Mouse (Mus musculus): ENCODE results near the gene Nkain4.

The Nkain4 gene

DNA sequence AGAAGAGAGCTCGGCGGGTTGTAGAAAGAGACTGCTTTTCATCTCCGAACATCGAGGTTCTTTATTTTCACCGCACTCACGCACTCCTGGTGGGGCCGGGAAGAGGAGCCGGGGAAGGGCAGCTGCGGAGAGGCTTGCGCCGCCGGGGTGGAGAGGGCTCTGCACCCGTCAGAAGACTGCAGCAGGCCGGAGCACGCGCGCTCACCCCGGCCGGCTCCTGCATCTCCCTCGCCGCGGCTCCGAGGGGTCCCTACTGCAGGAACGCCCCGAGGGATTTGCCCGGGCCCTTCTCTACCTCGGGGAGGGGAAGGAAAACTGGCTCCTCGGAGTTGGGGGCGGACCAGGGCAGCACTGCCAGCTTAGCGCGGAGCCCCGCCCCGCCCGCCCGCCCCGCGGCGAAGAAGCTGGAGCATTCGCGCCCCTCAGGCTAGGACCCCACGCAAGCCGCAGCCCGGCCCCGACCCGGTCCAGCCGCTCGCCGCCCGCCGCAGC lies 60.9 kb downstream of the Nkain4 start:
- DNase-seq = no peak

DNA sequence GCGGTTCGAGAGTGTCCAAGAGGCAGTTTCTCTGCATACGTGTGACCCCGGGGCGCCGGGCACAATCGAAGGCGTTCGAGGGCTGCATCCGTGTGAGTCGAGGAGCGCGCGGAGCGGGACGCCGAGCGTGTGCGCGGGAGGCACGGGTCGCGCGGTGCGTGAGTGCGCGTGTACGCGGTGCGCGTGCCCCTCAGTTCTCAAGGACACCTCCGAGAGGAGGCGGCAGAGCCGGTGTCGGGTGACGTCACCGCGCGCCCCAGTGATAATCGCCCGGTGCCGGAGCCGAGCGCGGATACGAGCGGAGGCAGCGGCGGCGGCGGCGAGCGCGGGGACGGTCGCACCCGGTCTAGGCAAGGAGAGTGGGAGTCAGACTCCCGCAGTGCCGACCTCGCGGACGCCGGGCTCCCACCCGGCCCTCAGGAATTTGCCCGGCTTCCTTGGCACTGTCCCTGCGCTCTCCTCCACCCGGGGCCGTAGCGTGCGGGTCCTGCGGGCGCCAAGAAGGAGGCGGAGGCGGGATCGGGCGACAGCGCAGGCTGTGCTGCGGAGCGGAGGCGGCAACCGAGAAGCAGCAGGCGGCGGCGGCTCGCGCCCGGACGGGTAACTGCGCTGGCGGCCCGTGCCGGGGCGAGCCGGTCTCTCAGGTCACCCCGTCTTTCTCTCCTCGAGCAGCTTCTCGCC lies 61.5 kb downstream of the Nkain4 start:
- no peak for DNase-seq

DNA sequence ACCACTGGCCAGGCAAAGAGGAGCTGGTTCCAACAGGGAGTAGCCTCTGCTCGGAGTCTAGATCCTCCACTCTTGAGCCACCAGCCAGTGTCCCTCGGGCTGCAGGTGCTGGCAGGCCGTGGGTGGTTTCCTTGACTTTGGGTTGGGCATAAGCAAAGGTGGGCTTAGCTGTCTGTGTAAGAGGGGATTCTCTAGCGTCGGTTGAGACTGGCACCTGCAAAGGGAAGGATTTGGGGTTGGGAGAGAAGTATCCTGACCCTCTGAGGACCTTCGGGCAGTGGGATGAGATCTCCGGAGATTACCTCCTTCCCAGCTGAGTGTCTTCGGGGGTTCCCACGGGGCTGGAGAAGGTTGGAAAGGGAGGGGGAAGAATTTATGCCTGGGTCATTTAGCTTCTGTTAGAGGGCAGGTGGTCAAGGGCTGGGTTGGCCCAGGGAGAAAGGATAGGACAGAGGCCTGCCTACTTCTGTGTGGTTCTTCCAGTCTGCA lies 62.6 kb downstream of the Nkain4 start:
- DNase-seq = no peak

DNA sequence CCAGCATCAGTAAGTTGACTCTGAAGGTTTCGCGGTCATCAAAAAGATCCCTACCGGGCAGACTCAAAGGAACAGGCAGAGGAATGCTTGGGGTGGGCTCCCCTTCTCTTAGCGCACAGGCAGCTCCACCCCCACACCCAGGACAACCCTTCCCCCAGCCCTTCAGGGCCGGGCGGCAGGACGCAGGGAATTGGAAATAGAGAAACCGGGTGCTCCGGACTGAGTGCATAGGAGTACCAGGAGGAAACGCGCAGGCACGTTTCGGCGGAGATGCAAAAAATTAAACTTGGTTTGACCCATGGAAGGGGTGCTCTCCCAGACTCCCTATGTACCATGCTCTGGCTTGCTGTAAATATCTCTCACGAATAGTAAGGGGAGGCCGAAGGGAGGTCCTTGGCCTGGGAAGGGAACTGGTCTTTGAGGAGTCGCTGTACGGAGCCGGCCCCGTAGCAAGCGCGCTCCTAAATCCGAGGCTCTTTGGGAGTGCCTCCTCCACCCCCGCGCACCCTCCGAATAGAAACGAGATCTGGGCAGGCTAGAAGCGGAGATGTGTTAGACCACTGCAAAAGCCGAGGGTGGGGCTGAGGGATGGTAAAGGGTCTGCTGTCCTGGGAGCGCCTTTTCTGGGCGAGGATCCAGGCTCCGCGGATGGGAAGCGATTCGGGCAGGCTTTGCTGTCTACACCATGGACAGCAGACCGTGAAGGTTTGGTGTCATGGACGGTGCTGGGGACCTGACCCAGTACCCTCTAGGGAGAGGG lies 63.2 kb downstream of the Nkain4 start:
- DNase-seq = no peak

DNA sequence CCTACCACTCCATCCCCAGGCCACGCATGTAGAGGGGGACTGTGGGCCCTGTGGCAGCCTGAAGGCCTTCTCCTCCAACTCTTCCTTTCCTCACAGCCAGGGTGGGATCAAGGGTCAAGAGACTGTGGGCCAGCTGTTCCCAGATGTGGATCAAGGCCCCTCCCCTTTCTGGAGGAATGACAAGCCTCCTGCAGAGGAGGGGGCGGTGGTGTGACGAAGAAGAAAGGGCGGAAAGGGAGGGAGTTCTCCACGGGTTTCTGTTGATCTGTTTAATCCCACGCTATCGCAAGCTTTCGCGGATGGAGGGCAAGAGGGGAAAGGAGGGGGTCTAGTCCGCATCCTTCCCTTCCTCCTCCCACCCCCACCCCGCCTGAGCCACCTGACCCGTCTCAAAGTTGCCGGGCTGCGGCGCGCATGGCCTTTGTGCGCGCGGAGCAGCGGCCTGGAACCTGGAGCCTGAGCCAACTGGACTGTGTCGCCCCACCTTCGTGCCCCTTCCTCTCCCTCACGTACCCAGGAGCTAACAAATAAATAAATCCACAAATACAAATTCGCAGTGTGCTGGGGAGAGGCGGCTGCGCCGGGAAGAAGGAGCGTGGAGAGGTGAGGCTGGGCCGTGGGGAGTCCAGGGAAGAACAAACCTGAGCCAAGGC lies 64.0 kb downstream of the Nkain4 start:
- no peak for DNase-seq

DNA sequence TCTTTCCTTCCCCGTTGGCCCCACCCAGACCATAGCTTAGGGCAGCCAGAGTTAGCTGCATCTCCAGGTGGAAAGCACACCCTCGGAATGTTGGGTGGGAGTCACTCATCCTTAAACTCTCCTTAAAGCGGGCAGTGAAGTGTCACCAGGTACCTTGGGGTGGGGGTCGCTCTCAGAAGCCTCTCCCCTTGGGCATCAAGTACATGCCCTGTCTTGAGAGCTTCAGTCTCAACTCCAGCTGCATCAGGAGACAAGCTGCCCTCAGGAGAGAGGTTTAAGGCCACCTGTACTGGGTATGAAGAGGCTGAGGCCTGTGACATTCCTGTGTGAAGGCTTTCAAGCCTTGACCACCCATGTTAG lies 64.6 kb downstream of the Nkain4 start:
- DNase-seq = no peak

DNA sequence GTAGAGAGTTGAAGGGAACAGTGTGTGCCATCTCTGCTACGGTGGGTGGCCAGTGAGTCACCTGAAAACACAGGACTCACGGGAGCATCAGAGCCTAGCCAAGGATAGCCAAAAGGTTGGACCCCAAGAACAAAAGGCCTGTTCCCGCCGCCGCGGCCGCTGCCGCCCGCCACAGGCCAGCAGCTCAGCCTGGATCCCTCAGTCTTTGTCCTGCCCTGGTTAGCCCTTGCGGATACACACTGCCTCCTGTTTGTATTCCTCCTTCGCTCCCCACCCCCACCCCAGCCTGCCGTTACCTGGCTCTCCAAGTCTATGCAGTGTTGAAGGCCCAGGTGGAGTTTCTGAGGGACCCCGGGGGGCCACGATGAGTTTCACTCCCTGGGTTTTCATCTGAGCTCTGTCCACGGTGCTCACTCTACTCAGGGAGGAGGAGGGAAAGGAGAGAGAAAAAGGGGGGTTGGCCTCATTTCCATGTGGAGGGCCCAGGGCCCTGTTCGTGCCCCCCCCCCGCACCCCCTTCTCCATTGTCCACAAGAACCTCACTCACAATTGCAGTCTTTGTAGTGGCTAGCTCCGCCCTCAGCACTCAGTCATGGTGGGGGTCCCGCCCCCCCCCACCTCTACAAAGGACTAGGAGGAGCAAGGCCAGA lies 65.1 kb downstream of the Nkain4 start:
- DNase-seq = no peak

DNA sequence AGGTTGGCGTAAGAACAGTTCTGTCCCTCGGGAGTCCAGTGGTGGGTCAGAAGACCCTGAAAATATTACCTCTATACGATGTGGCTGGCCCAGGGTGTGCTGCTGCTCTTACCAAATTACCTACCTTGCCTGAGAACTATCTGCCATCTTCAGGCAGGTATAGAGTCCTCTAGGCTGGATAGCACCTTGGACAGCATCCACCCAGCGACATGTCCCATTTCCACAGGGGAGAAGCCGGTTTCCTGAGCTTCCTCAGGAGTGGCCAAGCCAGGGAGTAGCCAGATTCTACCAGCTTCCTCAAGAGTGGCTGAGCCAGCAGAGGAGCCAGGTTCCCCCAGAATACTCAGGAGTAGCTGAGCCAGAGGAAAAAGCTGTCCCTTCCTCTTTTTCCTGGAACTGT lies 69.2 kb downstream of the Nkain4 start:
- no peak for DNase-seq

Data from lung, adult 18-20 months (tissue).